Mouse (Mus musculus): Measurements from ENCODE around the gene Tcerg1l. TPM values are rescaled to one million over a fixed set of nuclear protein-coding genes. Genes with fewer than 3 reads are reported as not detected.

The Tcerg1l gene
- total and polyA plus RNA-seq, 3 experiments, result 0.13 to 0.81 (median 0.40) TPM

- dilution Hi-C loops (cut with MboI; ENCODE audit: extremely low pct_ligation_motif_present, extremely low pct_unique_long_range_greater_than_20kb, low sequenced_read_pairs), result no loop called here
- Histone ChIP-seq H3K9ac (ENCODE audit: insufficient read depth, low read depth) (no peak overlapping the region), H3K27ac (ENCODE audit: insufficient read depth, low read depth) (no peak overlapping the region), H3K4me1 (ENCODE audit: control insufficient read depth in 1 of 2, insufficient read depth in 2 of 2) (no peaks in the 10 kb centered on the region), H3K27me3 (replicated peaks) (peaks cover 93% of the 10 kb centered on the region), H3K4me2 (ENCODE audit: insufficient read depth, low read depth, poor library complexity, severe bottlenecking) (no peak overlapping the region), H3K79me2 (replicated peaks; ENCODE audit: control insufficient read depth, extremely low read depth, insufficient read depth, poor library complexity, severe bottlenecking) (no peaks in the 10 kb centered on the region), H3K4me3 (replicated peaks in 1 of 3; ENCODE audit: low read depth in 2 of 3, low read length in 2 of 3, poor library complexity in 1 of 3) (no peak overlapping the region), H3K36me3 (replicated peaks in 1 of 2; ENCODE audit: control insufficient read depth in 1 of 2, insufficient read depth in 1 of 2, low read length in 1 of 2) (no peaks in the 10 kb centered on the region), H3K9me3 (replicated peaks; ENCODE audit: low read length) (no peaks in the 10 kb centered on the region)
- in situ Hi-C loops (cut with MboI; ENCODE audit: low pct_ligation_motif_present, low pct_unique_long_range_greater_than_20kb, low sequenced_read_pairs), result no loop called here
- TF ChIP-seq HCFC1 (IDR thresholded peaks at IDR 0.05; ENCODE audit: low read depth, low read length) (no peak), ZNF384 (IDR thresholded peaks at IDR 0.05; ENCODE audit: low read depth, low read length) (no peak), NRF1 (IDR thresholded peaks at IDR 0.05; ENCODE audit: low read depth, low read length) (no peak), RAD21 (IDR thresholded peaks at IDR 0.05; ENCODE audit: low read depth, low read length) (no peak), USF1 (IDR thresholded peaks at IDR 0.05; ENCODE audit: low read depth, low read length) (no peak), UBTF (IDR thresholded peaks at IDR 0.05; ENCODE audit: low read depth, low read length) (no peak), MAZ (IDR thresholded peaks at IDR 0.05; ENCODE audit: low read depth, low read length) (no peak), TCF12 (IDR thresholded peaks at IDR 0.05; ENCODE audit: low read depth, low read length) (no peak), ZC3H11A (IDR thresholded peaks at IDR 0.05; ENCODE audit: low read depth, low read length) (no peak), CTCF (conservative IDR thresholded peaks at IDR 0.05 in 1 of 2, IDR thresholded peaks at IDR 0.05 in 1 of 2; ENCODE audit: low read depth in 2 of 2, low read length in 2 of 2) (no peak), RCOR1 (conservative IDR thresholded peaks at IDR 0.05; ENCODE audit: low read depth, low read length) (no peak), USF2 (conservative IDR thresholded peaks at IDR 0.05; ENCODE audit: low read depth, low read length) (no peak), EP300 (IDR thresholded peaks at IDR 0.05; ENCODE audit: low read length) (no peak), ELF1 (IDR thresholded peaks at IDR 0.05; ENCODE audit: low read depth, low read length) (no peak)
- DNase-seq (ENCODE audit: extremely low read depth), result no peak
These were observed 195.2 kb downstream of the Tcerg1l start for GRCm38 (mm10) chr7:138202162-138202832.

GRCm38 (mm10) chr7:138199333-138200058, 198.0 kb downstream of the Tcerg1l start:
- Histone ChIP-seq H3K79me2 (replicated peaks; ENCODE audit: control insufficient read depth, extremely low read depth, insufficient read depth, poor library complexity, severe bottlenecking) (no peaks in the 10 kb centered on the region), H3K4me1 (ENCODE audit: control insufficient read depth in 1 of 2, insufficient read depth in 2 of 2) (no peaks in the 10 kb centered on the region), H3K27ac (ENCODE audit: insufficient read depth, low read depth) (no peak overlapping the region), H3K36me3 (replicated peaks in 1 of 2; ENCODE audit: control insufficient read depth in 1 of 2, insufficient read depth in 1 of 2, low read length in 1 of 2) (no peaks in the 10 kb centered on the region), H3K9me3 (replicated peaks; ENCODE audit: low read length) (no peaks in the 10 kb centered on the region), H3K4me2 (ENCODE audit: insufficient read depth, low read depth, poor library complexity, severe bottlenecking) (no peak overlapping the region), H3K4me3 (replicated peaks in 1 of 3; ENCODE audit: low read depth in 2 of 3, low read length in 2 of 3, poor library complexity in 1 of 3) (no peak overlapping the region), H3K27me3 (replicated peaks) (peaks cover 92% of the 10 kb centered on the region), H3K9ac (ENCODE audit: insufficient read depth, low read depth) (no peak overlapping the region)
- dilution Hi-C loops (cut with MboI; ENCODE audit: extremely low pct_ligation_motif_present, extremely low pct_unique_long_range_greater_than_20kb, low sequenced_read_pairs) (no loop called here), in situ Hi-C loops (cut with MboI; ENCODE audit: low pct_ligation_motif_present, low pct_unique_long_range_greater_than_20kb, low sequenced_read_pairs) (no loop called here)
- TF ChIP-seq USF1 (IDR thresholded peaks at IDR 0.05; ENCODE audit: low read depth, low read length) (no peak), ZMIZ1 (IDR thresholded peaks at IDR 0.05; ENCODE audit: low read depth, low read length) (no peak), EP300 (IDR thresholded peaks at IDR 0.05; ENCODE audit: low read length) (no peak), CHD2 (IDR thresholded peaks at IDR 0.05; ENCODE audit: low read length) (no peak), POLR2A (IDR thresholded peaks at IDR 0.05; ENCODE audit: low read depth, low read length) (no peak), ZC3H11A (IDR thresholded peaks at IDR 0.05; ENCODE audit: low read depth, low read length) (no peak), JUND (conservative IDR thresholded peaks at IDR 0.05; ENCODE audit: low read depth, low read length) (no peak), JUN (IDR thresholded peaks at IDR 0.05; ENCODE audit: insufficient read depth, low read depth, low read length) (no peak), ETS1 (conservative IDR thresholded peaks at IDR 0.05; ENCODE audit: low read depth, low read length) (no peak), MAFK (IDR thresholded peaks at IDR 0.05; ENCODE audit: insufficient replicate concordance, low read length) (no peak), ZKSCAN1 (IDR thresholded peaks at IDR 0.05; ENCODE audit: borderline replicate concordance, low read depth, low read length) (no peak)
- DNase-seq (ENCODE audit: extremely low read depth), result no peak

Measured in CH12.LX (cell line).